Mouse (Mus musculus) kidney, embryonic 16.5 days (tissue): ENCODE data around the gene Hyal3. TPM values are rescaled to one million over a fixed set of nuclear protein-coding genes. Genes with fewer than 3 reads are reported as not detected.

Experiments used
- ATAC-seq: fragments of 200-750 bp; cut with Nextera tagmentation; 2 replicates; pipeline ENCODE4 v1.8.0; 2017; ENCODE audit warnings: moderate TSS enrichment; ENCODE audit not compliant: low FRiP score, low TSS enrichment
- H3K27ac ChIP-seq: fragments of 300-500 bp; sonication (generic); 2 replicates; pipeline ENCODE4 v1.5.1; 2014; ENCODE audit warnings: low read length
- H3K27me3 ChIP-seq: fragments of 300-500 bp; sonication (generic); 2 replicates; pipeline ENCODE4 v1.6.1; 2014; ENCODE audit warnings: low read length, control low read depth, mixed read lengths; ENCODE audit not compliant: insufficient read depth
- H3K36me3 ChIP-seq: fragments of 300-500 bp; sonication (generic); 2 replicates; pipeline ENCODE4 v1.6.1; 2014; ENCODE audit warnings: low read length, control low read depth, mixed read lengths; ENCODE audit not compliant: insufficient read depth
- H3K4me1 ChIP-seq: fragments of 300-500 bp; sonication (generic); 2 replicates; pipeline ENCODE4 v1.6.1; 2014; ENCODE audit warnings: low read length, control low read depth, mixed read lengths; ENCODE audit not compliant: insufficient read depth
- H3K4me2 ChIP-seq: fragments of 300-500 bp; sonication (generic); replicated peaks from 2 replicates; pipeline ENCODE4 v1.6.1; 2014; ENCODE audit warnings: low read depth, low read length
- H3K4me3 ChIP-seq: fragments of 300-500 bp; sonication (generic); 2 replicates; pipeline ENCODE4 v1.5.1; 2014; ENCODE audit warnings: mild to moderate bottlenecking, low read length
- H3K9ac ChIP-seq: fragments of 300-500 bp; sonication (generic); replicated peaks from 2 replicates; pipeline ENCODE4 v1.6.1; 2014; ENCODE audit warnings: low read length
- H3K9me3 ChIP-seq: fragments of 300-500 bp; sonication (generic); 2 replicates; pipeline ENCODE4 v1.6.1; 2016; ENCODE audit warnings: low read length, control low read depth
- WGBS: fragments of 180-500 bp; shearing (Covaris S2); extraction: QIAGEN DNeasy Blood & Tissue Kit; methylation state at CpG from one replicate; pipeline ENCODE4 v1.1.7; 2014; 5-methylcytosine and 5-hydroxymethylcytosine counted together
- polyA plus RNA-seq: library from polyadenylated mRNA; unstranded; fragments of >200 nt; fragmentation: Nextera tagmentation; extraction: Ambion mirVana; gene quantifications from 2 replicates; pipeline ENCODE4 v1.2.1, GENCODE M21; 2015

Hyal3 gene
- polyA plus RNA-seq, 1 experiment from 2014 or later = 1.3 TPM

- no peak overlapping the region for H3K4me3 ChIP-seq
These were observed 43.9 kb downstream of the Hyal3 start for GRCm38 (mm10) chr9:107624539-107624938.

DNA sequence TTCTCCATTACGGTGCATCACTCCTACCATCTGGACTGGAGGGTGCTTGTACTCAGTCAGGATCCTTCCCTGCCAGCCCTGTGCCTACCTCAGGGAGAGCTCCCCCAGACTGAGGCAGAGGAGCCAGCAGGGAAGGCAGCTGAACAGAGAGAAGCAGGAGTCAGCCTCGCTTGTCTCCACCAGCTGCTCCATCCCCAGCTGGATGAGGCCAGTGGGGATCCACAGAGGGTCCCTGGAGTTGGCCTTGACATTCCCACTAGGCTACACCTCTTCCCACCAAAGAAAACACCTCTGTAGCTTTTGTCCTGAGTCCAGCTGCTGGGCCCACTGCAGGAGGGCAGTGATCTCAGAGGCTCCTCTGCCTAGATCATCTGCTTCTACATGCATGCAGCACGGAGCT is 44.3 kb downstream of the Hyal3 start:
- Histone ChIP-seq H3K36me3 (peaks cover 17% of the 10 kb centered on the region), H3K27me3 (no peaks in the 10 kb centered on the region), H3K4me3 (no peak overlapping the region), H3K4me1 (peaks cover 57% of the 10 kb centered on the region), H3K9me3 (no peaks in the 10 kb centered on the region), H3K9ac (no peak overlapping the region), H3K4me2 (no peak overlapping the region), H3K27ac (peak overlapping the region; percentile 69; the same call in 1 of the 2 replicates)
- 80% methylated on average over 3 of the region's 3 CpGs for WGBS
- ATAC-seq = no peak

More at GRCm38 (mm10) chr9:107624539-107624938, 43.9 kb downstream of the Hyal3 start:
- WGBS = 68% methylated on average over 5 of the region's 5 CpGs
- H3K36me3 ChIP-seq = peaks cover 21% of the 10 kb centered on the region
- peak overlapping the region; percentile 31; the same call in 1 of the 2 replicates for H3K9ac ChIP-seq
- no peak overlapping the region for H3K4me2 ChIP-seq
- peaks cover 57% of the 10 kb centered on the region for H3K4me1 ChIP-seq
- peak overlapping the region; percentile 69; the same call in 1 of the 2 replicates for H3K27ac ChIP-seq
- H3K27me3 ChIP-seq = no peaks in the 10 kb centered on the region
- H3K9me3 ChIP-seq = no peaks in the 10 kb centered on the region
- ATAC-seq = no peak

DNA sequence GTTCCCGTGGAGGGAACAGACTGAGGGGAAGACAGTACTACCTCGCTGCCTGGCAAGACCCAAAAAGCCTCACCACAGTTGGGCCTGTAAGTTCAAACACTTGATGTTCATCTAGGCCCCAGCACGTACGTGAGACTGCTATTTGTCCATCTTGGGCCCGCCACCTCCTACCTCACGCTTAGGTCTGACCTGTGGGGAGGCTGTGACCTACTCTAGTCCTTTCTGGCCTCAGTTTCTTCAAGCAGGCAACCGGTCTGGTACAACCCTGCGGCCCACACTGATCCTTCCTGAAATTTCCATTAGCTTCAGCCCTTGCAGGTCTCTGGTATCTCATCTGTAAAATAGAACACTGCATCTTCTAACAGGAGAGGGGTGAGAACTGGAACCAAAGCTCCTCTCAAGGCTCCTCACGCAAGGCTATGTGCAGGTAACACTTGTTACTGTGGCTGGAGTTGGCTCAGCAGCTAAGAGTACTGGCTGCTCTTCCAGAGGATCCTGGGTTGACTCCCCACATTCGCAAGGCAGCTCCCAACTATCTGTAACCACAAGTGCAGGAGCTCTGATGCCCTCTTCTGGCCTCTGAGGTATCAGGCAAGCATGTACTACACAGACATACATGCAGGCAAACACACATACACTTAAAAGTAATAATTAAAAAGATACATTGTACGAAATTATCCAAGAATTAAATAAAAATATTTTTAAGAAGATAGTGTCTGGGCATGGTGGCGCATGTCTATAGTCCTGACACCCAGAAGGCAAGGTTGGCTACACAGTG is 44.9 kb downstream of the Hyal3 start:
- H3K4me1 ChIP-seq = peaks cover 57% of the 10 kb centered on the region

DNA sequence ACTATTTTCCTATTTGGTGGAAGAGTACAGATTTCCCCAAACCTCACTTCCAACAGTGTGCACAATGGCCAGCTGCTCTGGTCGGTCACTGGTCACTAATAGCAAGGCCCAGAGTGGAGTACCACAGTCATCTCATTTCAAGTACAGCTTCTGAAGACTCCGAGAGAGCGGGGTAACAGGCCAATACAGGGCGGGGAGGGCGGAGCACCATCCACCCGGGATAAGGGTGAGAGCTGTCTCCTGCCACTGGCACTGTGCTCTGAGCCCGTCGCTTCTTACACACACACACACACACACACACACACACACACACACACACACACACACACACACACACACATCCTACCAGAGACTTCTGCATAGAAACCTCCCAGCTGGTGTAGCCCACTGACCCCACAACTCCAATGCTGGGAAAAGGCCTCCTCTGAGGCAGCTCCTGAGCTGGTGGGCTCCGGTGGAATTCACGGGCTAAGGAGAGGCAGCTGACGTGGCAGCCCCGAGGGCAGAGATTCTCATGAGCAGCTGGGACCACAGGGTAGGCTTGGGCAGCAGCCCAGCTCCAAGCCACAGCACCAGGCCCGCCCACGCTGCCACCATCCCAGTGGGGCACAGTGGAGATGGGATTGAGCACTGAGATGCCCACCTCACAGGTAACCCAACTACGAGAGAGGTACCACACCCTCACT is 45.7 kb downstream of the Hyal3 start:
- Histone ChIP-seq H3K4me3 (peak overlapping the region; percentile 10; the same call in 1 of the 2 replicates), H3K27ac (peak overlapping the region; percentile 94), H3K9ac (peak overlapping the region; percentile 61), H3K4me1 (peaks cover 64% of the 10 kb centered on the region), H3K27me3 (no peaks in the 10 kb centered on the region), H3K36me3 (peaks cover 13% of the 10 kb centered on the region), H3K9me3 (no peaks in the 10 kb centered on the region), H3K4me2 (peak overlapping the region; percentile 46)
- no peak; the same call in 1 of the 2 replicates for ATAC-seq
- 37% methylated on average over 15 of the region's 15 CpGs for WGBS

More for the DNA sequence above, 44.9 kb downstream of the Hyal3 start:
- Histone ChIP-seq H3K9ac (no peak overlapping the region), H3K9me3 (no peaks in the 10 kb centered on the region), H3K27ac (peak overlapping the region; percentile 94; the same call in 1 of the 2 replicates), H3K36me3 (peaks cover 13% of the 10 kb centered on the region), H3K27me3 (no peaks in the 10 kb centered on the region), H3K4me3 (no peak overlapping the region), H3K4me2 (no peak overlapping the region)
- ATAC-seq = no peak
- WGBS = 90% methylated on average over 12 of the region's 12 CpGs

DNA sequence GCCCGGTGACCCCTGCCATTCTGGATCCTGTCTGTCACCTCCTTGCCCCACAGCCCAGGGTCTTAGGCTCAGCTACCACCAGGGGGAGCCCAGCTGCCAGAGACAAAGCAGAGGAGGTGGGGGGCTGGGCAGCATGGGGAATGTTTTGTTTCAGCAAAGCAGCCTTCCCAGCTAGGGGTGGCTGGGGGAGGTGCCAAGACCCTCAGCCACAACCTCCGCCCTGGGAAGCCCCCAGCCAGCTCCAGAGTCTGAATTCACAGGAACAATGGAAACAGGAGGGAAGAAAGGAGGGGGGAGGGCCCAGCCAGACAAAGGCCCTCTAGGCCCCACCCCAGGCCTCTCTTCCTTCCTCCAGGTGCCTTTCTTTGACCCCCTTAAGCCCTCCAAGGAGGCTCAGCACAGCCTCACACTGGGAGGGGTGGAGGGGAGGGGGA is 46.2 kb downstream of the Hyal3 start:
- Histone ChIP-seq H3K36me3 (peaks cover 16% of the 10 kb centered on the region), H3K9ac (peak overlapping the region; percentile 61), H3K4me1 (peaks cover 69% of the 10 kb centered on the region), H3K4me3 (peak overlapping the region; percentile 14; the same call in 1 of the 2 replicates), H3K27ac (peak overlapping the region; percentile 94), H3K9me3 (no peaks in the 10 kb centered on the region), H3K27me3 (no peaks in the 10 kb centered on the region), H3K4me2 (peak overlapping the region; percentile 46)
- peak; percentile 63 for ATAC-seq
- WGBS = 0% methylated on average over 2 of the region's 2 CpGs

DNA sequence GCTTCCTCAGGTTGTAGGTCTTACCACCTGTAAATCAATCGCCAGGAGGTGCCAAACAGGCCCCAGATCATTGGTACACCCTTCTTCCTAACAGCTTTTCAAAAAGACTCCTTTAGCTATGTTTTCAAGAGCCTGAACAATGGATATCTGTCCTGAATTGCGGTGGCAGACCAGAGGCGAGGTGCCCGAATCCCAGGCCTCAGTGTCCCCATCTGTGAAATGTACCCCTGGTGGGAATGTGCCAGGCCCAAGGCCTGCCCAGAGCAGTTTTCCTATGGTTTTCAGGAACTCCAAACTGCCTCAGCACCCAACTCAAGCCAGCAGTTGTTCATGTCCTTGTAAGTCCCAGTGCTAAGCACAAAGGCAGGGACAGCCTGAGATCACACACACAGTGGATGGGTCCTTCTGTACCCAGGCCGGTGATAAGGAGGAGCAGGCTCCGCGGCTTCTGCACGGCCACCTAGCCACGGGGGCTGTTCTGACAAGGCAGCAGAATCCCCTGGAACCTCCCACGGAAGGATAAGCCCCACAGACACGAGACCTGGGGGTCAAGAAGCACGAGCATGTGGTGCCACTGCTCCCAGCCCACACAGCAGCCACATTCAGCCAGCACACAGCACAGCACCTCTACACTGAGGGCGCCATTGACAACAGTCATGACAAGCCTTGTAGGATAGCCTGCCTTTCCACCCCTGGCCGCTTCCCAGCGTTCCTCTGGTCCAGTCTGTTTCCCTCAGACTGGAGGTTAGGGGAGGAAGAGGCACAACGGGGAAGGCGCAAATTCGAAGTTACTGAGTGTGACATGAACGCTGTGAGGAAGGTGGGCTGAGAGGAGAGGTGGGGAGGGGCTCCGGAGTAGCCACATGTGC is 47.0 kb downstream of the Hyal3 start:
- peaks cover 11% of the 10 kb centered on the region; the same call in 1 of the 2 replicates for H3K36me3 ChIP-seq
- peaks cover 77% of the 10 kb centered on the region for H3K4me1 ChIP-seq
- peak overlapping the region; percentile 46 for H3K4me2 ChIP-seq
- H3K9ac ChIP-seq = peak overlapping the region; percentile 61
- H3K27ac ChIP-seq = peak overlapping the region; percentile 94
- no peaks in the 10 kb centered on the region for H3K27me3 ChIP-seq
- no peak overlapping the region for H3K4me3 ChIP-seq
- WGBS = 32% methylated on average over 20 of the region's 20 CpGs
- no peaks in the 10 kb centered on the region for H3K9me3 ChIP-seq
- ATAC-seq = no peak

- 37% methylated on average over 13 of the region's 15 CpGs for WGBS
- peak overlapping the region; percentile 19 for H3K4me3 ChIP-seq
- H3K27ac ChIP-seq = peak overlapping the region; percentile 94
- H3K36me3 ChIP-seq = 0 out of 2 replicates have a peak, but pooled peaks cover 11% of the 10 kb centered on the region
- peak overlapping the region; percentile 61 for H3K9ac ChIP-seq
- H3K4me1 ChIP-seq = peaks cover 82% of the 10 kb centered on the region
- peak; percentile 23 for ATAC-seq
- H3K27me3 ChIP-seq = no peaks in the 10 kb centered on the region
- no peaks in the 10 kb centered on the region for H3K9me3 ChIP-seq
- H3K4me2 ChIP-seq = peak overlapping the region; percentile 30
These were observed 48.2 kb downstream of the Hyal3 start for GRCm38 (mm10) chr9:107628721-107629410.

DNA sequence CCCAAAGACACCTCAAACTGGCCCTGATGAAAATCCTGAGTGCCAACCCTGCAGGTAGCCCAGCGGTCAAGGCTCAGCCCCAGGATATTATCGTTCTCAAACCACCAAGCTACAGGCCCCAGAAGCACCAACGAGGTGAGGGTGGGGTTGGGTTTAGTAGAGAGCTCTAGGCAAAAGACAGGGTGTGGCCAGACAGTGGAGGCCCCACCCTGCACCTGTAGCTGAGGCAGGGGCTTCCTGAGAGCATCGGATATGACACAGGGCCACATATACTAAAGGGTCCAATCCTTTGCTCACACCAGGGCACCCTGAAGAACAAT is 48.8 kb downstream of the Hyal3 start:
- WGBS = 24% methylated on average over 4 of the region's 4 CpGs
- Histone ChIP-seq H3K27me3 (no peaks in the 10 kb centered on the region), H3K9me3 (no peaks in the 10 kb centered on the region), H3K9ac (peak overlapping the region; percentile 48), H3K27ac (peak overlapping the region; percentile 94), H3K4me3 (peak overlapping the region; percentile 19), H3K4me1 (peaks cover 80% of the 10 kb centered on the region), H3K4me2 (peak overlapping the region; percentile 30), H3K36me3 (0 out of 2 replicates have a peak, but pooled peaks cover 8% of the 10 kb centered on the region)
- no peak for ATAC-seq
